Mouse (Mus musculus): ENCODE results near the gene Rgs1. TPM values are rescaled to one million over a fixed set of nuclear protein-coding genes. Genes with fewer than 3 reads are reported as not detected.
A peak's percentile ranks its signal among the peaks of the same experiment; 100 is the strongest.

Gene Rgs1
- 0.50 TPM in 1 of 2 replicates, not detected in the other for polyA plus RNA-seq (2014; fragmentation: Nextera tagmentation; extraction: Ambion mirVana)

GRCm38 (mm10) chr1:144248923-144249322 lies at the start of gene Rgs1:
Rgs1 (minus strand) TSS chr1:144249242.
- Histone ChIP-seq H3K9ac (ENCODE audit: low read depth, low read length) (no peak within 1 kb of the TSS), H3K27ac (replicated peaks; ENCODE audit: low read depth, low read length) (no peak within 1 kb of the TSS), H3K27me3 (replicated peaks; ENCODE audit: control insufficient read depth, insufficient read depth, low read length) (no peaks in the 10 kb centered on the region), H3K4me2 (ENCODE audit: low read depth, low read length) (no peak within 1 kb of the TSS), H3K4me3 (ENCODE audit: low read depth, low read length) (no peak within 1 kb of the TSS), H3K9me3 (ENCODE audit: control insufficient read depth, low read length) (no peaks in the 10 kb centered on the region), H3K4me1 (ENCODE audit: control insufficient read depth, insufficient read depth, low read length) (no peaks in the 10 kb centered on the region), H3K36me3 (ENCODE audit: control insufficient read depth, insufficient read depth, low read length) (no peaks in the 10 kb centered on the region)
- DNase-seq (ENCODE audit: low spot score) (no peak), ATAC-seq (ENCODE audit: low read depth) (no peak)
- WGBS: 85% methylated on average over 9 of the region's 9 CpGs

- Histone ChIP-seq H3K4me1 (ENCODE audit: control insufficient read depth, insufficient read depth, low read length) (no peaks in the 10 kb centered on the region), H3K27ac (replicated peaks; ENCODE audit: low read depth, low read length) (no peak overlapping the region), H3K9me3 (ENCODE audit: control insufficient read depth, low read length) (no peaks in the 10 kb centered on the region), H3K9ac (ENCODE audit: low read depth, low read length) (no peak overlapping the region), H3K36me3 (ENCODE audit: control insufficient read depth, insufficient read depth, low read length) (no peaks in the 10 kb centered on the region), H3K4me3 (ENCODE audit: low read depth, low read length) (no peak overlapping the region), H3K27me3 (replicated peaks; ENCODE audit: control insufficient read depth, insufficient read depth, low read length) (no peaks in the 10 kb centered on the region), H3K4me2 (ENCODE audit: low read depth, low read length) (no peak overlapping the region)
- no peak for DNase-seq (ENCODE audit: low spot score)
- ATAC-seq (ENCODE audit: low read depth): no peak
- 82% methylated on average over 3 of the region's 3 CpGs for WGBS
These were observed 34.3 kb upstream of the Rgs1 start for GRCm38 (mm10) chr1:144283020-144284014.

GRCm38 (mm10) chr1:144280056-144280455 lies 31.0 kb upstream of the Rgs1 start:
- H3K4me2 ChIP-seq (ENCODE audit: low read depth, low read length): no peak overlapping the region
- H3K4me3 ChIP-seq (ENCODE audit: low read depth, low read length): no peak overlapping the region
- H3K36me3 ChIP-seq (ENCODE audit: control insufficient read depth, insufficient read depth, low read length): no peaks in the 10 kb centered on the region
- ATAC-seq (ENCODE audit: low read depth): no peak
- WGBS: 70% methylated on average over 4 of the region's 4 CpGs
- no peaks in the 10 kb centered on the region for H3K27me3 ChIP-seq (replicated peaks; ENCODE audit: control insufficient read depth, insufficient read depth, low read length)
- no peaks in the 10 kb centered on the region for H3K9me3 ChIP-seq (ENCODE audit: control insufficient read depth, low read length)
- H3K27ac ChIP-seq (replicated peaks; ENCODE audit: low read depth, low read length): no peak overlapping the region
- no peak overlapping the region for H3K9ac ChIP-seq (ENCODE audit: low read depth, low read length)
- H3K4me1 ChIP-seq (ENCODE audit: control insufficient read depth, insufficient read depth, low read length): no peaks in the 10 kb centered on the region
- no peak for DNase-seq (ENCODE audit: low spot score)

- Histone ChIP-seq H3K9ac (ENCODE audit: low read depth, low read length) (no peak overlapping the region), H3K27ac (replicated peaks; ENCODE audit: low read depth, low read length) (no peak overlapping the region), H3K9me3 (ENCODE audit: control insufficient read depth, low read length) (no peaks in the 10 kb centered on the region), H3K4me2 (ENCODE audit: low read depth, low read length) (no peak overlapping the region), H3K27me3 (replicated peaks; ENCODE audit: control insufficient read depth, insufficient read depth, low read length) (no peaks in the 10 kb centered on the region), H3K4me1 (ENCODE audit: control insufficient read depth, insufficient read depth, low read length) (no peaks in the 10 kb centered on the region), H3K36me3 (ENCODE audit: control insufficient read depth, insufficient read depth, low read length) (no peaks in the 10 kb centered on the region), H3K4me3 (ENCODE audit: low read depth, low read length) (no peak overlapping the region)
- ATAC-seq (ENCODE audit: low read depth) (no peak), DNase-seq (ENCODE audit: low spot score) (no peak)
- WGBS: 82% methylated on average over 2 of the region's 2 CpGs
These were observed 23.9 kb upstream of the Rgs1 start for GRCm38 (mm10) chr1:144272991-144273390.

GRCm38 (mm10) chr1:144269112-144269511 lies 20.1 kb upstream of the Rgs1 start:
- 96% methylated on average over 2 of the region's 2 CpGs for WGBS

GRCm38 (mm10) chr1:144267471-144268470 lies 18.7 kb upstream of the Rgs1 start:
- no peak overlapping the region for H3K9ac ChIP-seq (ENCODE audit: low read depth, low read length)
- H3K27ac ChIP-seq (replicated peaks; ENCODE audit: low read depth, low read length): no peak overlapping the region
- peak; percentile 52 for DNase-seq (ENCODE audit: low spot score)
- 0 out of 2 replicates have a peak, but pooled peaks have one; percentile 6 for ATAC-seq (ENCODE audit: low read depth)
- WGBS: 70% methylated on average over 3 of the region's 3 CpGs
- no peak overlapping the region for H3K4me2 ChIP-seq (ENCODE audit: low read depth, low read length)
- no peak overlapping the region for H3K4me3 ChIP-seq (ENCODE audit: low read depth, low read length)
- H3K27me3 ChIP-seq (replicated peaks; ENCODE audit: control insufficient read depth, insufficient read depth, low read length): no peaks in the 10 kb centered on the region
- no peaks in the 10 kb centered on the region for H3K36me3 ChIP-seq (ENCODE audit: control insufficient read depth, insufficient read depth, low read length)
- H3K4me1 ChIP-seq (ENCODE audit: control insufficient read depth, insufficient read depth, low read length): no peaks in the 10 kb centered on the region
- H3K9me3 ChIP-seq (ENCODE audit: control insufficient read depth, low read length): no peaks in the 10 kb centered on the region

More at GRCm38 (mm10) chr1:144269112-144269511, 20.1 kb upstream of the Rgs1 start:
- no peaks in the 10 kb centered on the region for H3K4me1 ChIP-seq (ENCODE audit: control insufficient read depth, insufficient read depth, low read length)
- no peak overlapping the region for H3K4me2 ChIP-seq (ENCODE audit: low read depth, low read length)
- no peaks in the 10 kb centered on the region for H3K9me3 ChIP-seq (ENCODE audit: control insufficient read depth, low read length)
- H3K4me3 ChIP-seq (ENCODE audit: low read depth, low read length): no peak overlapping the region
- DNase-seq (ENCODE audit: low spot score) (no peak), ATAC-seq (ENCODE audit: low read depth) (no peak)
- H3K36me3 ChIP-seq (ENCODE audit: control insufficient read depth, insufficient read depth, low read length): no peaks in the 10 kb centered on the region
- no peak overlapping the region for H3K9ac ChIP-seq (ENCODE audit: low read depth, low read length)
- H3K27me3 ChIP-seq (replicated peaks; ENCODE audit: control insufficient read depth, insufficient read depth, low read length): no peaks in the 10 kb centered on the region
- H3K27ac ChIP-seq (replicated peaks; ENCODE audit: low read depth, low read length): no peak overlapping the region

- WGBS: 89% methylated on average over 3 of the region's 3 CpGs
- Histone ChIP-seq H3K9ac (ENCODE audit: low read depth, low read length) (no peak overlapping the region), H3K27ac (replicated peaks; ENCODE audit: low read depth, low read length) (no peak overlapping the region), H3K4me2 (ENCODE audit: low read depth, low read length) (no peak overlapping the region), H3K4me1 (ENCODE audit: control insufficient read depth, insufficient read depth, low read length) (no peaks in the 10 kb centered on the region), H3K9me3 (ENCODE audit: control insufficient read depth, low read length) (no peaks in the 10 kb centered on the region), H3K36me3 (ENCODE audit: control insufficient read depth, insufficient read depth, low read length) (no peaks in the 10 kb centered on the region), H3K27me3 (replicated peaks; ENCODE audit: control insufficient read depth, insufficient read depth, low read length) (no peaks in the 10 kb centered on the region), H3K4me3 (ENCODE audit: low read depth, low read length) (no peak overlapping the region)
- ATAC-seq (ENCODE audit: low read depth) (no peak), DNase-seq (ENCODE audit: low spot score) (no peak)
These were observed 15.0 kb upstream of the Rgs1 start for GRCm38 (mm10) chr1:144264000-144264399.

GRCm38 (mm10) chr1:144262008-144262407 lies 13.0 kb upstream of the Rgs1 start:
- Histone ChIP-seq H3K4me2 (ENCODE audit: low read depth, low read length) (no peak overlapping the region), H3K9ac (ENCODE audit: low read depth, low read length) (no peak overlapping the region), H3K4me3 (ENCODE audit: low read depth, low read length) (no peak overlapping the region), H3K36me3 (ENCODE audit: control insufficient read depth, insufficient read depth, low read length) (no peaks in the 10 kb centered on the region), H3K27me3 (replicated peaks; ENCODE audit: control insufficient read depth, insufficient read depth, low read length) (no peaks in the 10 kb centered on the region), H3K4me1 (ENCODE audit: control insufficient read depth, insufficient read depth, low read length) (no peaks in the 10 kb centered on the region), H3K9me3 (ENCODE audit: control insufficient read depth, low read length) (no peaks in the 10 kb centered on the region), H3K27ac (replicated peaks; ENCODE audit: low read depth, low read length) (no peak overlapping the region)
- DNase-seq (ENCODE audit: low spot score): no peak
- no peak for ATAC-seq (ENCODE audit: low read depth)
